Mouse (Mus musculus) forebrain, embryonic 12.5 days (tissue): ENCODE measurements around the gene Enho. TPM values are rescaled to one million over a fixed set of nuclear protein-coding genes. Genes with fewer than 3 reads are reported as not detected.
A peak's percentile ranks its signal among the peaks of the same experiment; 100 is the strongest.

Experiments used
- ATAC-seq: fragments of 200-750 bp; cut with Nextera tagmentation; 2 replicates; pipeline ENCODE4 v1.8.0; 2017; ENCODE audit warnings: moderate TSS enrichment; ENCODE audit not compliant: low FRiP score
- H3K27ac ChIP-seq: fragments of 300-500 bp; sonication (generic); 2 replicates; pipeline ENCODE4 v1.5.1; 2016; ENCODE audit warnings: mild to moderate bottlenecking
- H3K27me3 ChIP-seq: fragments of 300-500 bp; sonication (generic); 2 replicates; pipeline ENCODE4 v1.6.1; 2016; ENCODE audit warnings: mild to moderate bottlenecking
- H3K36me3 ChIP-seq: fragments of 300-500 bp; sonication (generic); replicated peaks from 2 replicates; pipeline ENCODE4 v1.6.1; 2016; ENCODE audit warnings: mild to moderate bottlenecking
- H3K4me1 ChIP-seq: fragments of 300-500 bp; sonication (generic); 2 replicates; pipeline ENCODE4 v1.6.1; 2016
- H3K4me2 ChIP-seq: fragments of 300-500 bp; sonication (generic); 2 replicates; pipeline ENCODE4 v1.6.1; 2016; ENCODE audit warnings: mild to moderate bottlenecking, moderate library complexity
- H3K4me3 ChIP-seq: fragments of 300-500 bp; sonication (generic); replicated peaks from 2 replicates; pipeline ENCODE4 v1.5.1; 2016; ENCODE audit warnings: mild to moderate bottlenecking
- H3K9ac ChIP-seq: fragments of 300-500 bp; sonication (generic); 2 replicates; pipeline ENCODE4 v1.6.1; 2016; ENCODE audit warnings: mild to moderate bottlenecking
- H3K9me3 ChIP-seq: fragments of 300-500 bp; sonication (generic); 2 replicates; pipeline ENCODE4 v1.6.1; 2016
- WGBS: fragments of 180-500 bp; shearing (Covaris S2); methylation state at CpG from one replicate; pipeline ENCODE4 v1.1.7; 2016; 5-methylcytosine and 5-hydroxymethylcytosine counted together
- polyA plus RNA-seq: library from polyadenylated mRNA; unstranded; fragments of >200 nt; fragmentation: Nextera tagmentation; extraction: Ambion mirVana; gene quantifications from 2 replicates; pipeline ENCODE4 v1.2.1, GENCODE M21; 2016

The Enho gene
- polyA plus RNA-seq, 1 experiment from 2014 or later, result 43.2 TPM

- no peaks in the 10 kb centered on the region for H3K9me3 ChIP-seq
- 90% methylated on average over 14 of the region's 14 CpGs for WGBS
- no peaks in the 10 kb centered on the region for H3K36me3 ChIP-seq
- no peak overlapping the region for H3K9ac ChIP-seq
- H3K27me3 ChIP-seq, result peaks cover 50% of the 10 kb centered on the region
- H3K4me1 ChIP-seq, result peaks cover 23% of the 10 kb centered on the region
- ATAC-seq, result no peak
- H3K4me2 ChIP-seq, result no peak overlapping the region
- no peak overlapping the region for H3K27ac ChIP-seq
- no peak overlapping the region for H3K4me3 ChIP-seq
These were observed 18.1 kb downstream of the Enho start for GRCm38 (mm10) chr4:41622071-41622470.

GRCm38 (mm10) chr4:41618916-41619746 is 21.0 kb downstream of the Enho start:
- no peak overlapping the region for H3K9ac ChIP-seq
- peaks cover 37% of the 10 kb centered on the region for H3K4me1 ChIP-seq
- no peak; the same call in 1 of the 2 replicates for ATAC-seq
- peaks cover 43% of the 10 kb centered on the region for H3K27me3 ChIP-seq
- H3K36me3 ChIP-seq, result no peaks in the 10 kb centered on the region
- no peak overlapping the region for H3K4me2 ChIP-seq
- no peaks in the 10 kb centered on the region for H3K9me3 ChIP-seq
- no peak overlapping the region for H3K27ac ChIP-seq
- no peak overlapping the region for H3K4me3 ChIP-seq
- WGBS, result 51% methylated on average over 12 of the region's 12 CpGs

- no peak overlapping the region for H3K4me3 ChIP-seq
- H3K27me3 ChIP-seq, result peaks cover 34% of the 10 kb centered on the region
- no peak overlapping the region for H3K27ac ChIP-seq
- peaks cover 68% of the 10 kb centered on the region for H3K4me1 ChIP-seq
- WGBS, result 61% methylated on average over 9 of the region's 9 CpGs
- H3K4me2 ChIP-seq, result no peak overlapping the region
- no peak overlapping the region for H3K9ac ChIP-seq
- no peaks in the 10 kb centered on the region for H3K36me3 ChIP-seq
- peak; percentile 25; the same call in 1 of the 2 replicates for ATAC-seq
- H3K9me3 ChIP-seq, result no peaks in the 10 kb centered on the region
These were observed 24.2 kb downstream of the Enho start for GRCm38 (mm10) chr4:41615661-41616599.

GRCm38 (mm10) chr4:41614156-41614555 is 26.0 kb downstream of the Enho start:
- Histone ChIP-seq H3K27ac (no peak overlapping the region), H3K4me2 (no peak overlapping the region), H3K4me3 (no peak overlapping the region), H3K36me3 (no peaks in the 10 kb centered on the region), H3K4me1 (peaks cover 77% of the 10 kb centered on the region), H3K9me3 (no peaks in the 10 kb centered on the region), H3K9ac (no peak overlapping the region), H3K27me3 (peaks cover 21% of the 10 kb centered on the region)
- ATAC-seq, result no peak
- WGBS, result 7% methylated on average over 7 of the region's 7 CpGs

GRCm38 (mm10) chr4:41612166-41612565 is 28.0 kb downstream of the Enho start:
- peak; percentile 70 for ATAC-seq
- WGBS, result 17% methylated on average over 8 of the region's 8 CpGs
- peaks cover 27% of the 10 kb centered on the region for H3K27me3 ChIP-seq
- no peak overlapping the region for H3K4me2 ChIP-seq
- H3K4me3 ChIP-seq, result no peak overlapping the region
- H3K9me3 ChIP-seq, result no peaks in the 10 kb centered on the region
- peak overlapping the region; percentile 89 for H3K27ac ChIP-seq
- H3K36me3 ChIP-seq, result no peaks in the 10 kb centered on the region
- peaks cover 64% of the 10 kb centered on the region for H3K4me1 ChIP-seq
- no peak overlapping the region for H3K9ac ChIP-seq

- no peak for ATAC-seq
These were observed 29.5 kb downstream of the Enho start for GRCm38 (mm10) chr4:41610594-41610980.

GRCm38 (mm10) chr4:41609681-41610593 is 30.2 kb downstream of the Enho start:
- Histone ChIP-seq H3K4me3 (no peak overlapping the region), H3K9me3 (no peaks in the 10 kb centered on the region), H3K9ac (no peak overlapping the region), H3K4me1 (peaks cover 55% of the 10 kb centered on the region), H3K27ac (no peak overlapping the region), H3K27me3 (0 out of 2 replicates have a peak, but pooled peaks cover 15% of the 10 kb centered on the region), H3K4me2 (no peak overlapping the region), H3K36me3 (no peaks in the 10 kb centered on the region)
- 74% methylated on average over 10 of the region's 10 CpGs for WGBS
- no peak for ATAC-seq

More at GRCm38 (mm10) chr4:41610594-41610980, 29.5 kb downstream of the Enho start:
- no peaks in the 10 kb centered on the region for H3K36me3 ChIP-seq
- H3K27me3 ChIP-seq, result peaks cover 22% of the 10 kb centered on the region
- WGBS, result 37% methylated on average over 6 of the region's 6 CpGs
- no peak overlapping the region for H3K9ac ChIP-seq
- H3K4me2 ChIP-seq, result no peak overlapping the region
- peaks cover 57% of the 10 kb centered on the region for H3K4me1 ChIP-seq
- H3K9me3 ChIP-seq, result no peaks in the 10 kb centered on the region
- H3K27ac ChIP-seq, result no peak overlapping the region
- H3K4me3 ChIP-seq, result no peak overlapping the region

GRCm38 (mm10) chr4:41606784-41607183 is 33.3 kb downstream of the Enho start:
- Histone ChIP-seq H3K36me3 (no peaks in the 10 kb centered on the region), H3K9me3 (no peaks in the 10 kb centered on the region), H3K4me3 (no peak overlapping the region), H3K4me1 (peaks cover 38% of the 10 kb centered on the region), H3K27ac (no peak overlapping the region), H3K9ac (no peak overlapping the region), H3K4me2 (no peak overlapping the region), H3K27me3 (peaks cover 39% of the 10 kb centered on the region)
- ATAC-seq, result no peak
- WGBS, result 49% methylated on average over 4 of the region's 4 CpGs

- 38% methylated on average over 8 of the region's 8 CpGs for WGBS
- Histone ChIP-seq H3K4me3 (no peak overlapping the region), H3K27me3 (peaks cover 36% of the 10 kb centered on the region), H3K27ac (no peak overlapping the region), H3K4me1 (peaks cover 19% of the 10 kb centered on the region), H3K36me3 (no peaks in the 10 kb centered on the region), H3K4me2 (no peak overlapping the region), H3K9ac (no peak overlapping the region), H3K9me3 (no peaks in the 10 kb centered on the region)
- ATAC-seq, result no peak; the same call in 1 of the 2 replicates
These were observed 35.4 kb downstream of the Enho start for GRCm38 (mm10) chr4:41604476-41605396.

GRCm38 (mm10) chr4:41602818-41603217 is 37.3 kb downstream of the Enho start:
- Histone ChIP-seq H3K4me2 (no peak overlapping the region), H3K9me3 (no peaks in the 10 kb centered on the region), H3K36me3 (no peaks in the 10 kb centered on the region), H3K4me1 (peaks cover 14% of the 10 kb centered on the region), H3K27ac (no peak overlapping the region), H3K9ac (no peak overlapping the region), H3K27me3 (peaks cover 30% of the 10 kb centered on the region), H3K4me3 (no peak overlapping the region)
- ATAC-seq, result no peak
- 22% methylated on average over 4 of the region's 4 CpGs for WGBS
